Mouse (Mus musculus): ENCODE results near the gene Prrx2.

Prrx2 gene

GRCm38 (mm10) chr2:30834373-30835022 lies at the start of gene Prrx2:
Gene Prrx2, plus strand, starts transcription at chr2:30834972.
- DNase-seq = no peak

DNA sequence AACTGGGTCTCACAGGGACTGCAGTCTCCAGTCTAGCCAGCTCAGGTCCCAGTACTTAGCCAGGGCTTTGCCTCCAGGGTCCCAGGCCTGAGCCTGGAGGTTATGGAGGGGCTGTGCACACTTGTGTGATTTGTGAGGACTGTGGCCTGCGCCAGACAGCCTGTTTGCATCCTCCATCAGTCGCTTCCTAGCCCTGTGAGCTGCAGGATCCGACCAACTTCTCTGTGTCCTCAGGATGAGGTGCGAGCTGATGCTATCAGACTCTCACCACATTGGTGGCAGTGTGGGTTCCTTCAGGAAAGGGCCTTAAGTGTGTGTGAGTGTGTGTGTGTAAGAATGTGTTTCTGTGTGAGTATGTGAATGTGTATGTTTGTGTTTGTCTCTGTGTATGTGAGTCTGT lies 47.3 kb upstream of the Prrx2 start:
- no peak for DNase-seq

DNA sequence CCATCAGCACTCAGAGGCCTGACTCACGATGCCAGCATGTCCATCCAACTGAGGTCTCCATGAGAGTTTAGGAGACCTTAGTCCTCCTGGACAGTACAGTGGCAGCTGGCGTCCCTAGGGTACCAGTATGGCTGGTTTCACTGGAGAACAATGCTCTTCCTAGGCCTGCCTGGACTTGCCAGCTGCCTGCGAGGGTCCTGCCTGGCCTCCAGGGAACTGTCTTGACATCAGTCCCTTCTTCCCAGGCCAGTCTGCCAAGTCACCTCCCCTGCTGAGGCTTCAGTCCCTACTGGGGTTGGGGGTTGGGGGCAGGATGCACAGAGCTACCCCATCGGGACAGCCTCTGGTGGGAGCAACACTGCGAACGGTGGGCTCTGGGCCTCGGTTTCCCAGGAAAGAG lies 42.7 kb upstream of the Prrx2 start:
- DNase-seq = no peak

- DNase-seq = peak; percentile 96
Measured at GRCm38 (mm10) chr2:30794179-30795108, 40.3 kb upstream of the Prrx2 start.

DNA sequence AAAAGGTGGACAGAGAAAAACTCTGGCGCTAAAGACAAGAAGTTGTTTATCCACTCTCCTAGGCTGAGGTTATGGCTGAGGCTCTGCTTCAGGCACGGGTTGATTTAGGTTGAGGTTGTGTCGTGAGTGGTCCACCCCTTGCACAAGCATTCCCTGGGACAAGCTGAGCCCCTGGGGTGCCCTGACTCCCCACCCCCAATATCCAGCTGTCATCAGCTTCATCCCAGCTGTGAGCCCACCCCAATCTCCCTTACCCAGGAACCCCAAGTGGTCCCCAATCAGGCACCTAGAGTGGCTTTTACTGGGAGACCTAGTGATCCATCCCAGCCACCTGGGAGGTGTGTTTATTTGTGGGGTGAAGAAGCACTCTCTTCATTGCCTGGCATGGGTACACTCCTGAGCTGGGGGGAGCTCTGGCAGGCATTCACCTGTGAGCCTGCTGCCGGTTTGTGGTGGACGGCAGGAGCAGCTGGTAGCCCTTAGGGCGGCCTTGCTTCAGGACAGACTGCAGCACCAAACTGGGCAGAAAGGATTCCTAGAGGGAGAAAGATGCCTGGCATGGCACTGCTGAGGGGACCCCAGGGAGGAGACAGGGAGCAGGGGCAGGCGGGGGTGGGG lies 39.4 kb upstream of the Prrx2 start:
- no peak for DNase-seq

- no peak for DNase-seq
Measured at GRCm38 (mm10) chr2:30795889-30796275, 38.9 kb upstream of the Prrx2 start.

- peak; percentile 88 for DNase-seq
Measured at GRCm38 (mm10) chr2:30796382-30796781, 38.4 kb upstream of the Prrx2 start.

DNA sequence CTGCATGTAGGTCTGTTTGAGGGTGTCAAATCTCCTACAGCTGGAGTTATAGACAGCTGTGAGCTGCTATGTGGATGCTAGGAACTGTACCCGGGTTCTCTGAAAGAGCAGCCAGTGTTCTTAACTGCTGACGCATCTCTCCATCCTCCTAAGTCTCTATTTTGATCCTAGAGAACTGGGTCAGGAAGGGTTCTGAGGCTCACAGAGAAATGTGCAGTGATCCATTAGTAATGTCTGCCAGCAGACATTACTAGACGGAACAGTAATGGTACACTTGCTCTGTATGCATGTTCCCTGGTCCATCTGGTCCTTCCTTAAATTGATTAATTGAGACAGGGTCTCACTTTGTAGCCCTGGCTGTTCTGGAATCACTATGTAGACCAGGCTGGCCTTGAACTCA lies 35.3 kb upstream of the Prrx2 start:
- DNase-seq = no peak

- no peak for DNase-seq
Measured at GRCm38 (mm10) chr2:30800671-30801066, 34.1 kb upstream of the Prrx2 start.

GRCm38 (mm10) chr2:30801067-30801852 lies 33.5 kb upstream of the Prrx2 start:
- DNase-seq = peak; percentile 35

GRCm38 (mm10) chr2:30803604-30804003 lies 31.2 kb upstream of the Prrx2 start, which contains the start of gene 1700001O22Rik:
Gene 1700001O22Rik, minus strand, starts transcription at chr2:30803661.
- DNase-seq = no peak

DNA sequence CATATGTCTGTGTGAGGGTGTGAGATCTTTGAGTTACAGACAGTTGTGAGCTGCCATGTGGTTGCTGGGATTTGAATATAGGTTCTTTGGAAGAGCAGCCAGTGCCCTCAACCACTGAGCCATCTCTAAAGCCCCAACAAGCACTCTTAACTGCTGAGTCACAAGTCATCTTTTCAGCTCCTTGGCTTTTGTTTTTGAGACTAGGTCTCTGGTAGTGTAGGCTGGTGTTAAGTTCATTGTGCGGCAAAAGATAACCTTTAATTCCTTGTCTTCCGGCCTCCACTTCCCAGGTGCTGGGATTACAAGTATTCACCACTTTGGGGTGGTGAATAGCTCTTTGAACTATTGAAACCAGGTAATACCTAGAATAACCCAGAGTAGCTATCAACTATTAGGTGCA lies 28.8 kb upstream of the Prrx2 start:
- no peak for DNase-seq

- DNase-seq = no peak
Measured at GRCm38 (mm10) chr2:30807147-30807647, 27.6 kb upstream of the Prrx2 start.

DNA sequence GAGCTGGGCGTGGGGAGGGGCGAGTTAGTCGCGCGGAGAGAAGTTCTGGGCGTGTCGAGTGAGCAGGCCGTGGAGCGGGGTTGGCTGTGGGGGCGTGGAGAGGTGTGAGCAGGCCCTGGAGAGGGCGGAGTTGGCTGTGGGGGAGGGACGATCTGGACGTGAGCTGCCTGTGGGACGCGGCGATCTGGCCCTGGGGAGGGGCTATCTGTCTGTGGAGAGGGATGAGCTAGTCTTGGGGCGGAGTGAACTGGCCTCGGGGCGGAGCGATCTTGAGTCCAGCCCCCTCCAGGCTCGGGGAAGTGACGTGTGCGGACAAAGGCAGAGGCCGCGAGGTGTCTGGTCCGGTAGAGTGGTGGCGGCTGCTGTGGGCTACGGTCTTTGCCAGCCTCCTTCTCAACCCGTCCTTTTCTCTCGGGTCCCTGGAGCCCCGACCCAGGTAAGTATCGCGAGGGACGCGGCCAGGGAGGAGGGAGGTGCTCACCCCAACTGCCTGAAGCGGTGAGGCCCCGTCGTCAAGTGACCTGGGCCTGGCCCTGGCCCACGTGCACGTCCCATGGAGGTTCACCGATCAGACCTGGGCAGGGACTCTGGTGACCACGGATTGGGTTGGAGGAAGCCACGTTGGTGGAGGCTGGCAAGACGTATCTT lies 27.0 kb upstream of the Prrx2 start, which contains the start of gene Ntmt1:
Ntmt1 (plus strand) TSS at position 179 of the 648 bp plus-strand sequence.
- peak; percentile 98 for DNase-seq

GRCm38 (mm10) chr2:30808296-30808655 lies 26.5 kb upstream of the Prrx2 start:
- DNase-seq = no peak

GRCm38 (mm10) chr2:30809503-30809902 lies 25.3 kb upstream of the Prrx2 start:
- no peak for DNase-seq

DNA sequence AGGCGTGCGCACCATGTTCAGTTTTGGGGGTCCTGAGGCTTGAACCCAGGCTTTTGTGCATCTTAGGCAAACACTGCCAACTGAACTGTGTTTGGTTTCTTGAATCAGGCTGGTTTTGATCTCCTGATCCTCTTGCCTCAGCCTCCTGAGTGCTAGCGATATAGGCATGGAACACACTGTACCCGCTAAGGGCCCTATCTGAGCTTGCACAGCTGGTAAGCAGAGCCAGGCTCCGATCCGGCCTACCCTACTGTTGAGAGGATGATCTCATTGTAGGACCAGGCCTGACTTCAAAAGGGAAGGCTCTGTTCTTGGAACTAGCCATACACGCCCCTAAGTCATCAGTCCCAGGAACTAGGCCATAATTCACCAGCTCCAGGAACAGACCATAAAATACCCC lies 24.2 kb upstream of the Prrx2 start:
- DNase-seq = no peak

DNA sequence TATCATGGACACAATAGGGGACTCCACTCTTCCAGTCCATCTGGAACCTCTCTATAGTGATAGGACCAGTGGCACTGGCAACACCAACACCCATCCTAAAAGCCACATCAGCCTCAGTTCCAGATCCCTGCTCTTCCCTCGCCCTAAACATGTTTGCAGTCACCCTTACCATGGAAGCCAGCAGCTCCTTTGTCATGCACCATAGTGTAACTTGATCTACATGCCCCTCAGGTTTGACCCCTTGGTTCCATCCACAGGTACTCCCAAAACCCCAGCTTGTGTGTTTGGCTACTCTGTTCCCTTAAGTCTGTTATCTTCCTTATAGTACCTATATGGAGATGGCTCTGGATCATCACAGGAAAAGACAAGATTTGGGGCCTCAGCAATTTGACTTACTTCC lies 18.4 kb upstream of the Prrx2 start:
- no peak for DNase-seq

GRCm38 (mm10) chr2:30819873-30820272 lies 14.9 kb upstream of the Prrx2 start:
- no peak for DNase-seq

GRCm38 (mm10) chr2:30821073-30821472 lies 13.7 kb upstream of the Prrx2 start:
- no peak for DNase-seq

GRCm38 (mm10) chr2:30822460-30822859 lies 12.3 kb upstream of the Prrx2 start:
- DNase-seq = no peak

All from right cerebral cortex, postnatal 25 days (tissue).